Mouse (Mus musculus) hindbrain, embryonic 16.5 days (tissue): Measurements from ENCODE around the gene 4930404N11Rik. TPM values are rescaled to one million over a fixed set of nuclear protein-coding genes. Genes with fewer than 3 reads are reported as not detected.

ENCODE experiments used
- ATAC-seq: fragments of 200-750 bp; cut with Nextera tagmentation; 2 replicates; pipeline ENCODE4 v1.8.0; 2017; ENCODE audit warnings: moderate TSS enrichment, moderate library complexity
- H3K27ac ChIP-seq: fragments of 300-500 bp; sonication (generic); 2 replicates; pipeline ENCODE4 v1.5.1; 2014; ENCODE audit warnings: low read depth, mild to moderate bottlenecking, control low read depth, low read length, moderate library complexity
- H3K27me3 ChIP-seq: fragments of 300-500 bp; sonication (generic); replicated peaks from 2 replicates; pipeline ENCODE4 v1.6.1; 2014; ENCODE audit warnings: low read length; ENCODE audit not compliant: control insufficient read depth, insufficient read depth
- H3K36me3 ChIP-seq: fragments of 300-500 bp; sonication (generic); 2 replicates; pipeline ENCODE4 v1.6.1; 2014; ENCODE audit warnings: mild to moderate bottlenecking, low read length, moderate library complexity, mixed read lengths; ENCODE audit not compliant: control insufficient read depth, insufficient read depth
- H3K4me1 ChIP-seq: fragments of 300-500 bp; sonication (generic); 2 replicates; pipeline ENCODE4 v1.6.1; 2014; ENCODE audit warnings: low read depth, low read length; ENCODE audit not compliant: control insufficient read depth, insufficient read depth
- H3K4me2 ChIP-seq: fragments of 300-500 bp; sonication (generic); 2 replicates; pipeline ENCODE4 v1.6.1; 2014; ENCODE audit warnings: mild to moderate bottlenecking, low read length, control low read depth, moderate library complexity
- H3K4me3 ChIP-seq: fragments of 300-500 bp; sonication (generic); 2 replicates; pipeline ENCODE4 v1.5.1; 2014; ENCODE audit warnings: mild to moderate bottlenecking, low read length, control low read depth, moderate library complexity
- H3K9ac ChIP-seq: fragments of 300-500 bp; sonication (generic); 2 replicates; pipeline ENCODE4 v1.6.1; 2014; ENCODE audit warnings: low read depth, mild to moderate bottlenecking, control low read depth, low read length, moderate library complexity
- H3K9me3 ChIP-seq: fragments of 300-500 bp; sonication (generic); 2 replicates; pipeline ENCODE4 v1.6.1; 2014; ENCODE audit warnings: mild to moderate bottlenecking, low read length, moderate library complexity; ENCODE audit not compliant: control insufficient read depth
- WGBS: fragments of 180-500 bp; shearing (Covaris S2); extraction: QIAGEN DNeasy Blood & Tissue Kit; methylation state at CpG from one replicate; pipeline ENCODE4 v1.1.7; 2014; 5-methylcytosine and 5-hydroxymethylcytosine counted together
- polyA plus RNA-seq: library from polyadenylated mRNA; unstranded; fragments of >200 nt; fragmentation: Nextera tagmentation; extraction: Ambion mirVana; gene quantifications from 2 replicates; pipeline ENCODE4 v1.2.1, GENCODE M21; 2015

4930404N11Rik gene
- polyA plus RNA-seq, 1 experiment from 2014 or later = 0.49 TPM

DNA sequence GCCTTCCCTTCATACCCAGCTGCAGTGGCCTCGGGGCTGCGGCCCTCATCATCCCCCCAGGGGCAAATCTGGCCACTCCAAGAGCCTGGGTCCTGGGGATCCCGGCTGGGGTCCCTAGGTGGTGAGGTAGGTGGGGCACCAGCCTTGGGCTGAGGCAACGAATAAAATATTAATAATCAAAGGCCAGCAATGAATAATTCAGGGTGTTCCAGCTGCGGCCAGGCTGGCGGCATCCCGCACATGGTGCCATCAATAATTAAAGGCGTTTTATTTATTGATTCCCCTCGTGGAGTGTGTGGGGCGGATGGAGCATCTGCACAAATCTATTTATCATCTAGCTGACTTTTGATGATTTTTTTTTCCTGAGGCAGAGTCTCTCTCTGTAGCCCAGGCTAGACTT, 37.9 kb upstream of the 4930404N11Rik start:
- Histone ChIP-seq H3K9ac (peak overlapping the region; percentile 27; the same call in 1 of the 2 replicates), H3K36me3 (peaks cover 27% of the 10 kb centered on the region), H3K4me1 (peaks cover 39% of the 10 kb centered on the region)

DNA sequence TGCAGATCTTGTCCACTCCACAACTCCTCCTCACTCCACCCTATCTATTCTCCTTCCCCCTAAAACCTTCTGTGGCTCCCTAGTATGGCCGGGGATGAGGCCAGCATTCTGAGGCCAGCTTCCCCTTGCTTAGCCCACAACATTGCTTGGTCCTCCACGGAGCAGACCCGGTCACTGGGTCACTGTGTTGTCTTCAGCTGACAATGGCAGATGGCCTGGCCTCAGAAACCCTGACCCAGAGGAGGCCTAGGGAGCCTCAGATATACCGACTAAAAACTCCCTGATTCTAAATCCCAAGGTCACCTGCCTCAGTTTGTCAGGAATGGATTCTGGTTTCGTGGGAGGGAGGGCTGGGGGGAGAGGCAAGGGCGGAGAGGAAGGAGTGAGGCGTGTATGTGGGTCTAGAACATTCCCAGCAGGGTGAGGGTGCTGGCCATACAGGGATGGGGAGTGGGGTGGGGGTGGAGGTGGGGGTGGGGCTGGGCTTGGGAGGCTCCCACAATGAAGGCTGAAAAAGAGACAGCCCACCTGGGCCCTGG, 36.7 kb upstream of the 4930404N11Rik start:
- Histone ChIP-seq H3K4me2 (peak overlapping the region; percentile 28), H3K9ac (peak overlapping the region; percentile 45), H3K9me3 (no peaks in the 10 kb centered on the region), H3K36me3 (peaks cover 27% of the 10 kb centered on the region), H3K4me1 (peaks cover 31% of the 10 kb centered on the region), H3K27me3 (no peaks in the 10 kb centered on the region), H3K27ac (peak overlapping the region; percentile 81), H3K4me3 (no peak overlapping the region)
- WGBS = 10% methylated on average over 7 of the region's 7 CpGs
- no peak for ATAC-seq

More for the DNA sequence above, 37.9 kb upstream of the 4930404N11Rik start:
- H3K9me3 ChIP-seq = no peaks in the 10 kb centered on the region
- no peaks in the 10 kb centered on the region for H3K27me3 ChIP-seq
- H3K4me2 ChIP-seq = no peak overlapping the region
- H3K4me3 ChIP-seq = no peak overlapping the region
- H3K27ac ChIP-seq = no peak overlapping the region; the same call in 1 of the 2 replicates
- no peak for ATAC-seq
- WGBS = 37% methylated on average over 10 of the region's 10 CpGs

DNA sequence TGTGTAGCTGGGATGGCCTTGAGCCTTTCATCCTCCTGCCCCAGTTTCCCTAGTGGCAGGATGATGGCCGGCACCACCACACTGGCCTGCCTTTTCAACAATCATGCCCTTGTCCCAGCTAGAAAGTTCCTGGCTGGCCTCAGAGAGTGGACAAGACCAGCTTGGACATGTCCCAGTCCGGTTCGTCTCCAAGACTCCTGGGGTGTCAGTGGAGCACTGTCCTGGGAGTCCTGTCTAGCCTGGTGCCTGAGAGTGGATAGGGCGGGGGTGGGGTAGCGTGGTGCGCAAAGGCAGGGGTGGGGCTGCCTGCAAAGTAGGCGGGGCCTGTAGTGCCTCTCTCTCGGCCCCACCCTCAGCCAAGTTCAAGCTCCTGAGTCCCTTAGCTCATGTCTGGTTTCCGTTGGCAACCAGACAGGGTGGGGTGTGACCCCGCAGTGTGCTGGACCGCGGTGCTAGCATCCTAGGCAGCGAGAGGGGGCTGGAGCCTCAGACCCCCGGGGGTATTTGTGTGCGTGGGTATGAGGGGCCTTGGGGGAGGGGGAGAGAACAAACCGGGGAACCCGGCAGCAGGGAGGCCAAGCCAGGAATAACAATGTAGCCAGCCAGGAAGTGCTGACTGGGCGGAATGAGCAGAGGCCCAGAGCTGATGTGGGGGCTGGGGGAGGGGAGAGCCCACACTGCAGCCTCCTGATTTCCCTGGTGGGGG, 36.1 kb upstream of the 4930404N11Rik start:
- Histone ChIP-seq H3K27me3 (no peaks in the 10 kb centered on the region), H3K4me1 (peaks cover 29% of the 10 kb centered on the region), H3K4me2 (peak overlapping the region; percentile 28), H3K36me3 (peaks cover 22% of the 10 kb centered on the region), H3K9ac (peak overlapping the region; percentile 45), H3K9me3 (no peaks in the 10 kb centered on the region), H3K27ac (peak overlapping the region; percentile 81), H3K4me3 (no peak overlapping the region)
- 4% methylated on average over 17 of the region's 18 CpGs for WGBS
- ATAC-seq = peak; percentile 74

DNA sequence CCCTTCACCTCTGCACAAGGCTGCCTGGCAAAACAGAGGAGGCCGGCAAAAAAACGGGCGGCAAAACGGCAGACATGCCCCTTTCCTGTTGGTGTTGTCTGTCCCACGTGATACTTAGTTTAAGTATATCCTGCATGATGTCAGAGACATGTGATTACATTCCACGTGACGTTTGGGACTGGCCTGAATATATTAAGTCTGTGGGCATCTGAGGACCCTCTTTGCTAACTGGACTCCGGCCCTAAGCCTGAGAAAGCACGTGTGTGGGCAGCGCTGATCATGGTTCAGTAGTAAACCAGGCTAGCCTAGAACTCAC, 35.5 kb upstream of the 4930404N11Rik start:
- ATAC-seq = no peak
- peaks cover 17% of the 10 kb centered on the region for H3K36me3 ChIP-seq

DNA sequence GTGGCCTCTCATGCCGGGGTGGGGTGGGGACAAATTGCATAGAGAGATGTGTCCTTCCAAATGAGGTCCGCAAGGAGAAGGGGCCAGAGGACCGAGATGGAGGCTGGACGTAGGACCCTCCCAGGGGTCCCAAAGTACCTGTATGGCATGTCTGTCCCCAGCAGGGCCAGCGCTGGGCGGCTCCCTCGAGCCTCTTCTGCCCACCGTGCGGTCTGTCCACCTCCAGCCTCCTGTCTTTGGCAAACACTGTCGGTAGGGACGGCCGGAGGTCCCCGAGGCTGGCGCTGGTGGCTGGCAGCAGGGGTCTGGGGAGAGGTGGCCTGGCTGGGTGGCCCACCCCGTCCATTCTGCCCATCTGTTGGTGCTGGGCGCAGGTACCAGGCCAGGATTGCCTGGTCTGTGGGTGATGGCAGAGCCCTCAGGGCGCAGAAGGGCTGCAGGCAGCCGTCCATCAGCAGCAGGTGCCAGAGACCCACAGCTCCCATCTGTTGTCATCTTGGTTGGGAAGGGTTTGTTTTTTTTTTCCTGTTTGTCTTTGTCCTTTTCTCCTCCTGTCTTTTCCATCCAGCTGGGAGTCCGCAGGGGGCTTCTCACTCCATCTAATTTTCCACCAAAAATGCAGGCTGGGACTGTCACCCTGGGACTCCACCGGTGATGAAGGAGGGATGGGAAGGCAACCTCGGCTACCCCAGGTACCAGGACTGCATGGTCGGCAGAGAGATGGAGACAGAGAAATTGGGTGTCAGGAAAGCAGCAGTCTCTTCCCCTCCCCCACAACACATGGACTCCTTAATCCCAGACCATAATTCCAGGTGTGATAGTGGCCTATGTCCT, 35.0 kb upstream of the 4930404N11Rik start:
- Histone ChIP-seq H3K27me3 (no peaks in the 10 kb centered on the region), H3K4me1 (peaks cover 32% of the 10 kb centered on the region), H3K36me3 (peaks cover 13% of the 10 kb centered on the region), H3K4me3 (peak overlapping the region; percentile 3), H3K9me3 (no peaks in the 10 kb centered on the region), H3K4me2 (peak overlapping the region; percentile 27), H3K27ac (peak overlapping the region; percentile 81), H3K9ac (peak overlapping the region; percentile 29)
- no peak for ATAC-seq
- 43% methylated on average over 18 of the region's 22 CpGs for WGBS

More for the DNA sequence above, 35.5 kb upstream of the 4930404N11Rik start:
- 28% methylated on average over 10 of the region's 10 CpGs for WGBS
- no peak overlapping the region for H3K4me3 ChIP-seq
- H3K27me3 ChIP-seq = no peaks in the 10 kb centered on the region
- peaks cover 32% of the 10 kb centered on the region for H3K4me1 ChIP-seq
- H3K4me2 ChIP-seq = peak overlapping the region; percentile 27
- H3K9ac ChIP-seq = peak overlapping the region; percentile 29; the same call in 1 of the 2 replicates
- H3K9me3 ChIP-seq = no peaks in the 10 kb centered on the region
- H3K27ac ChIP-seq = peak overlapping the region; percentile 81

DNA sequence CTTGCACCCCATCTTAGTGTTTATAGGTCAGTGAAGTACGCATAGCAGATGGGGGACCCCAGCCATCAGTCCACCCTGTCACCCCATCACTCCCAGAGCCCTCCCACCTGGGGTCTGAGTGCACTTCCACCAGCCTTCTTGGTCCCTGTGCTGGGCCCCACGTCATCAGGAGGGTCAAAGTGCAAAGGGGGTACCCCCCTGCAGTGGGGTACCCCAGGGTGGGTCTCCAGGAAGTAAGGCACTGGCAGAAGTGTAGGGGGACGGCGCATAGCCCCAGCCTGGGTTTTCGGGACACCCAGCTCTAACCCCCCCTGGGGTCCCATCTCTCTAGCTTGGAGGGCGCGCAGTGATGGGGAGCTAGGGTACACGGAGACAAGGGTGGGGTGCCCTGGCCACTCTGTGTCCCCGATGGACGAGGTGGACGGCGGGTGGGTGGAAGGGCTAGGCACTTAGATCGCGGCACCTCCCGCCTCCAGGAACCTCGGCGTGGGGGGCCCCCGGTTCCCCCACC, 34.2 kb upstream of the 4930404N11Rik start:
- peaks cover 32% of the 10 kb centered on the region for H3K4me1 ChIP-seq
- peak overlapping the region; percentile 27 for H3K4me2 ChIP-seq
- H3K9ac ChIP-seq = no peak overlapping the region
- peaks cover 12% of the 10 kb centered on the region for H3K36me3 ChIP-seq
- peak overlapping the region; percentile 72; the same call in 1 of the 2 replicates for H3K27ac ChIP-seq
- no peaks in the 10 kb centered on the region for H3K9me3 ChIP-seq
- H3K4me3 ChIP-seq = peak overlapping the region; percentile 3; the same call in 1 of the 2 replicates
- WGBS = 74% methylated on average over 18 of the region's 18 CpGs
- H3K27me3 ChIP-seq = no peaks in the 10 kb centered on the region
- ATAC-seq = no peak

DNA sequence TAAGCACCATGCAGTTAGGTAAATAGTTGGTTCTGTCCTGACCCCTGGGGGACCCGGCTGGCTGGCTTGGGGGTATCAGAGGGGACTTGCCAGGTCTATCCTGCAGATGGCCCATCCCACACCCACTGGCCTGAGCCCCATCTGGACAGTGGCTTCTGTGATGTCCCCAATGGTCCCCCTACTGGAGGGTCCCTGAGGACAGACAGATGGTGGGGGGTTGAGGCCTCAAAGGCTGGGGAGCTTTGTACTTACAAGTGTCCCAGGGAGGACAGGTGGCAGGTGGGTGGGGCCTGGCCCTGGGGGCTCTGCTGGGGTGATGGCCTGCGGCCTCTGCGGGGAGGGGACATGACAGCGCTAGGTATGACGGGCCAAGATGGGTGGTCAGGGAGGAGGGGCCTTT, 33.7 kb upstream of the 4930404N11Rik start:
- Histone ChIP-seq H3K9me3 (no peaks in the 10 kb centered on the region), H3K4me1 (peaks cover 32% of the 10 kb centered on the region), H3K4me2 (no peak overlapping the region), H3K27me3 (no peaks in the 10 kb centered on the region), H3K9ac (no peak overlapping the region), H3K27ac (no peak overlapping the region), H3K4me3 (no peak overlapping the region), H3K36me3 (peaks cover 9% of the 10 kb centered on the region)
- no peak for ATAC-seq
- WGBS = 67% methylated on average over 5 of the region's 5 CpGs

DNA sequence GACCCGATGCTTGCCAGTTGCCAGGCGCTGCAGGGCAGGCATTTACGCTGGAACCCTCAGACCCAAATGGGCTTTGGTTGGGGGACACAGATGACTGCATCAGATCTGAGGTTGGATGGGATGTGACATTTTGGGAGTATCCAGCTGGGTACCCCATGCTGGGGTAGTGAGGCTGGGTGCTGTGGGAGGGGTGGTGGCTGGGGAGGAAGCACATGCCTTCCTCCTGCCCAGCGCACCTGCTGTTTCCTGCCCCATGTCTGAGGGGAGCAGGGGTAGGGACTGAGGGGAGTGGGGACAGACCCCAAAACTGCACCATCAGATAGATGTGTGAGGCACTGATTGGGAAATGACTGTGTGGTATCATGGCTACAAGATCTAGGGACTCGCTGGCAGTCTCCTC, 31.1 kb upstream of the 4930404N11Rik start:
- WGBS = 43% methylated on average over 5 of the region's 5 CpGs
- Histone ChIP-seq H3K4me3 (no peak overlapping the region), H3K4me1 (peaks cover 25% of the 10 kb centered on the region), H3K4me2 (no peak overlapping the region), H3K36me3 (peaks cover 6% of the 10 kb centered on the region), H3K27me3 (no peaks in the 10 kb centered on the region), H3K27ac (peak overlapping the region; percentile 4; the same call in 1 of the 2 replicates), H3K9ac (no peak overlapping the region), H3K9me3 (no peaks in the 10 kb centered on the region)
- no peak for ATAC-seq

DNA sequence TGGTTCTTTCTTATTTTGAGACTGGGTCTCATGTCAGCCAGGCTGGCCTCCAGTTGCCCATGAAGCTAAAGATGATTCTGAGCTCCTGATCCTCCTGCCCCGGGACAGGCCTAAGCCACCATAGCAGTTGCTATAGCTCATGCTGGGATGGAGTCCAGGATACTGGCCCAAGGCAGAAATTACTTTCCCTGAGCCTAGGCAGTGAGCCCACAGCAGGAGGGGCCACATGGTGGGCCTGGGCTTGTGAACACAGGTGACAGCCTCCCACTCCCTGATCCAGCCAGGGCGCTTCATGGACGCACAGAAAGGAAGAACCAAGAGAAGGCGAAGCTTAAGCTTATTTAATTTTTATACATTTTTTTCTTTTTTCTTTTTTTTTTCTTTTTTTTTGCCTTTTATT, 30.2 kb upstream of the 4930404N11Rik start:
- peaks cover 16% of the 10 kb centered on the region for H3K4me1 ChIP-seq

More for the DNA sequence above, 30.2 kb upstream of the 4930404N11Rik start:
- WGBS = 75% methylated on average over 4 of the region's 4 CpGs
- Histone ChIP-seq H3K9me3 (no peaks in the 10 kb centered on the region), H3K27ac (no peak overlapping the region), H3K4me2 (no peak overlapping the region), H3K4me3 (no peak overlapping the region), H3K9ac (no peak overlapping the region), H3K36me3 (peaks cover 6% of the 10 kb centered on the region), H3K27me3 (no peaks in the 10 kb centered on the region)
- no peak for ATAC-seq
